Mouse (Mus musculus): ENCODE measurements around the gene Hs1bp3. TPM values are rescaled to one million over a fixed set of nuclear protein-coding genes. Genes with fewer than 3 reads are reported as not detected.

Hs1bp3 gene
- polyA plus RNA-seq, 1 experiment from 2014 or later, result 11.6 TPM

GRCm38 (mm10) chr12:8326825-8327674 lies 13.8 kb downstream of the Hs1bp3 start:
- Histone ChIP-seq H3K36me3 (peaks cover 14% of the 10 kb centered on the region; the same call in 1 of the 2 replicates), H3K4me3 (no peak overlapping the region), H3K4me1 (peaks cover 14% of the 10 kb centered on the region; the same call in 1 of the 2 replicates), H3K4me2 (replicated peaks) (0 out of 2 replicates have a peak overlapping the region, but pooled peaks have one; percentile 8), H3K27me3 (replicated peaks) (no peaks in the 10 kb centered on the region), H3K27ac (peak overlapping the region; percentile 34), H3K9ac (peak overlapping the region; percentile 44), H3K9me3 (no peaks in the 10 kb centered on the region)
- 21% methylated on average over 17 of the region's 17 CpGs for WGBS
- peak; percentile 93 for ATAC-seq (ENCODE audit: low FRiP score, low read depth)

- 50% methylated on average over 1 of the region's 1 CpGs for WGBS
- Histone ChIP-seq H3K36me3 (peaks cover 11% of the 10 kb centered on the region; the same call in 1 of the 2 replicates), H3K4me3 (no peak overlapping the region), H3K9me3 (no peaks in the 10 kb centered on the region), H3K27me3 (replicated peaks) (no peaks in the 10 kb centered on the region), H3K27ac (peak overlapping the region; percentile 34; the same call in 1 of the 2 replicates), H3K4me2 (replicated peaks) (no peak overlapping the region), H3K4me1 (peaks cover 18% of the 10 kb centered on the region; the same call in 1 of the 2 replicates), H3K9ac (peak overlapping the region; percentile 44)
- ATAC-seq (ENCODE audit: low FRiP score, low read depth), result 0 out of 2 replicates have a peak, but pooled peaks have one; percentile 0
These were observed 14.4 kb downstream of the Hs1bp3 start for GRCm38 (mm10) chr12:8327675-8328053.

- no peak overlapping the region for H3K27ac ChIP-seq
- no peaks in the 10 kb centered on the region for H3K27me3 ChIP-seq (replicated peaks)
- no peak overlapping the region for H3K4me2 ChIP-seq (replicated peaks)
- no peak for ATAC-seq (ENCODE audit: low FRiP score, low read depth)
- no peak overlapping the region for H3K9ac ChIP-seq
- 93% methylated on average over 7 of the region's 7 CpGs for WGBS
- peaks cover 18% of the 10 kb centered on the region; the same call in 1 of the 2 replicates for H3K4me1 ChIP-seq
- peaks cover 11% of the 10 kb centered on the region; the same call in 1 of the 2 replicates for H3K36me3 ChIP-seq
- no peaks in the 10 kb centered on the region for H3K9me3 ChIP-seq
- no peak overlapping the region for H3K4me3 ChIP-seq
These were observed 16.0 kb downstream of the Hs1bp3 start for GRCm38 (mm10) chr12:8329236-8329635.

- peak; percentile 4; the same call in 1 of the 2 replicates for ATAC-seq (ENCODE audit: low FRiP score, low read depth)
- Histone ChIP-seq H3K27ac (no peak overlapping the region), H3K9ac (no peak overlapping the region), H3K9me3 (no peaks in the 10 kb centered on the region), H3K4me3 (no peak overlapping the region), H3K27me3 (replicated peaks) (no peaks in the 10 kb centered on the region), H3K36me3 (peaks cover 8% of the 10 kb centered on the region; the same call in 1 of the 2 replicates), H3K4me2 (replicated peaks) (no peak overlapping the region), H3K4me1 (peaks cover 18% of the 10 kb centered on the region; the same call in 1 of the 2 replicates)
- 74% methylated on average over 14 of the region's 14 CpGs for WGBS
These were observed 18.4 kb downstream of the Hs1bp3 start for GRCm38 (mm10) chr12:8331489-8332173.

- H3K4me2 ChIP-seq (replicated peaks), result no peak overlapping the region
- H3K9ac ChIP-seq, result no peak overlapping the region
- no peaks in the 10 kb centered on the region for H3K27me3 ChIP-seq (replicated peaks)
- H3K4me3 ChIP-seq, result no peak overlapping the region
- no peaks in the 10 kb centered on the region for H3K9me3 ChIP-seq
- peaks cover 15% of the 10 kb centered on the region; the same call in 1 of the 2 replicates for H3K4me1 ChIP-seq
- 50% methylated on average over 5 of the region's 5 CpGs for WGBS
- ATAC-seq (ENCODE audit: low FRiP score, low read depth), result peak; percentile 15; the same call in 1 of the 2 replicates
- no peak overlapping the region for H3K27ac ChIP-seq
- peaks cover 8% of the 10 kb centered on the region; the same call in 1 of the 2 replicates for H3K36me3 ChIP-seq
These were observed 18.9 kb downstream of the Hs1bp3 start for GRCm38 (mm10) chr12:8332174-8332542.

- Histone ChIP-seq H3K36me3 (peaks cover 8% of the 10 kb centered on the region; the same call in 1 of the 2 replicates), H3K27ac (no peak overlapping the region)
- ATAC-seq (ENCODE audit: low FRiP score, low read depth), result no peak
These were observed 20.4 kb downstream of the Hs1bp3 start for GRCm38 (mm10) chr12:8333617-8334016.

GRCm38 (mm10) chr12:8334261-8334660 lies 21.0 kb downstream of the Hs1bp3 start:
- Histone ChIP-seq H3K9me3 (no peaks in the 10 kb centered on the region), H3K36me3 (peaks cover 6% of the 10 kb centered on the region; the same call in 1 of the 2 replicates), H3K9ac (no peak overlapping the region), H3K27ac (no peak overlapping the region), H3K4me3 (no peak overlapping the region), H3K4me2 (replicated peaks) (no peak overlapping the region), H3K27me3 (replicated peaks) (no peaks in the 10 kb centered on the region), H3K4me1 (peaks cover 18% of the 10 kb centered on the region)
- 88% methylated on average over 4 of the region's 4 CpGs for WGBS
- ATAC-seq (ENCODE audit: low FRiP score, low read depth), result no peak

More at GRCm38 (mm10) chr12:8333617-8334016, 20.4 kb downstream of the Hs1bp3 start:
- Histone ChIP-seq H3K4me3 (no peak overlapping the region), H3K4me2 (replicated peaks) (no peak overlapping the region), H3K9ac (no peak overlapping the region), H3K4me1 (peaks cover 11% of the 10 kb centered on the region), H3K27me3 (replicated peaks) (no peaks in the 10 kb centered on the region), H3K9me3 (no peaks in the 10 kb centered on the region)
- 89% methylated on average over 8 of the region's 8 CpGs for WGBS

- Histone ChIP-seq H3K27ac (no peak overlapping the region), H3K36me3 (no peaks in the 10 kb centered on the region), H3K9me3 (no peaks in the 10 kb centered on the region), H3K27me3 (replicated peaks) (no peaks in the 10 kb centered on the region), H3K4me1 (peaks cover 30% of the 10 kb centered on the region), H3K4me2 (replicated peaks) (no peak overlapping the region), H3K4me3 (no peak overlapping the region), H3K9ac (no peak overlapping the region)
- 95% methylated on average over 2 of the region's 2 CpGs for WGBS
- no peak for ATAC-seq (ENCODE audit: low FRiP score, low read depth)
These were observed 22.3 kb downstream of the Hs1bp3 start for GRCm38 (mm10) chr12:8335503-8335902.

GRCm38 (mm10) chr12:8336601-8337285 lies 23.5 kb downstream of the Hs1bp3 start:
- Histone ChIP-seq H3K9ac (no peak overlapping the region), H3K36me3 (peaks cover 1% of the 10 kb centered on the region), H3K27ac (no peak overlapping the region), H3K9me3 (no peaks in the 10 kb centered on the region), H3K27me3 (replicated peaks) (no peaks in the 10 kb centered on the region), H3K4me3 (no peak overlapping the region), H3K4me1 (peaks cover 29% of the 10 kb centered on the region), H3K4me2 (replicated peaks) (no peak overlapping the region)
- 90% methylated on average over 10 of the region's 10 CpGs for WGBS
- no peak for ATAC-seq (ENCODE audit: low FRiP score, low read depth)

- peaks cover 22% of the 10 kb centered on the region for H3K4me1 ChIP-seq
- H3K4me2 ChIP-seq (replicated peaks), result no peak overlapping the region
- H3K27ac ChIP-seq, result no peak overlapping the region
- H3K36me3 ChIP-seq, result peaks cover 7% of the 10 kb centered on the region
- no peak for ATAC-seq (ENCODE audit: low FRiP score, low read depth)
- WGBS, result 91% methylated on average over 12 of the region's 12 CpGs
- no peak overlapping the region for H3K9ac ChIP-seq
- no peaks in the 10 kb centered on the region for H3K27me3 ChIP-seq (replicated peaks)
- no peak overlapping the region for H3K4me3 ChIP-seq
- H3K9me3 ChIP-seq, result no peaks in the 10 kb centered on the region
These were observed 24.2 kb downstream of the Hs1bp3 start for GRCm38 (mm10) chr12:8337286-8338060.

GRCm38 (mm10) chr12:8338491-8338890 lies 25.3 kb downstream of the Hs1bp3 start:
- 56% methylated on average over 4 of the region's 4 CpGs for WGBS

More at GRCm38 (mm10) chr12:8338491-8338890, 25.3 kb downstream of the Hs1bp3 start:
- Histone ChIP-seq H3K27ac (no peak overlapping the region), H3K4me2 (replicated peaks) (no peak overlapping the region), H3K27me3 (replicated peaks) (no peaks in the 10 kb centered on the region), H3K4me3 (no peak overlapping the region), H3K4me1 (peaks cover 22% of the 10 kb centered on the region), H3K9me3 (no peaks in the 10 kb centered on the region), H3K36me3 (peaks cover 16% of the 10 kb centered on the region), H3K9ac (no peak overlapping the region)
- peak; percentile 46; the same call in 1 of the 2 replicates for ATAC-seq (ENCODE audit: low FRiP score, low read depth)
